In the genomic region with DNA sequence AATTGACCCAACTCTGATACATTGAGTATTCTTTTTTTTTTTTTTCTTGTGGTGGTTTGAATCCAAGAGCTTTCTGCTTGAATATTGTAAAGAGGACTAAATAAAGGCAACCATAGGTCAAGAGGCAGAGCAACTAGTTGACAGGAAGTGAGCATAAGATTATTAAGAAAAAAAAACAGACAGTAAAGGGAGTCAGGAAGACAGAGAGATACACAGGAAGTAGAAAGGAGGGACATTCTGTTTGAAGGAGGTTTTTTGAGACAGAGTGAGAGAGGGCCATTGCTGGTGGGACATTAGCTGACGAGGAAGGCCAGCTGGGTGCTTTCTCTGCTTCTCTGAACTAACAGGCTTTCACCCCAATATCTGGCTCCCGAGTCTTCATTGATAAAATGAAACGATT, we compare ENCODE assay signal across 17 mouse cellular contexts. TPM values are rescaled to one million over a fixed set of nuclear protein-coding genes. Genes with fewer than 3 reads are reported as not detected.
DNase-seq lines count a peak whose midpoint lies in the region; ATAC-seq lines count a peak whose summit lies in the region.
"Had no signal": no experiment of that assay in that cellular context is flagged by ENCODE, and none has a peak within 500 bp of the region (broad histone marks: within the 10 kb centered on the region; RNA-seq: fewer than 3 reads in every experiment).

No protein-coding gene starts in this region.

- peak; percentile 84 for ATAC-seq in CD4-positive, CD25-positive, alpha-beta regulatory T cell, adult 4 months
- peak; percentile 72 for ATAC-seq in inflammation-experienced regulatory T-cells, adult 6 months
- ATAC-seq: activated CD4-positive, CD25-positive, alpha-beta regulatory T cell, adult 4 months; Patski had no signal

- DNase-seq in kidney, adult 11 months: no peak
- DNase-seq in right cerebral cortex, postnatal 25 days: no peak
- DNase-seq: adrenal gland, adult 2 months; adrenal gland, adult 8-10 months; adrenal gland, postnatal 10 days; adrenal gland, postnatal 14 days; adrenal gland, postnatal 25 days; adrenal gland, postnatal 36 days; B cell, adult 2 months; cerebellum, adult 11 months; cerebellum, adult 11-12 months; cerebellum, adult 18-20 months; cerebellum, adult 2 months had no signal

RNA-seq across cellular contexts. Expression of gene Usp24, which starts 7.9 kb away (rescaled TPM):
- polyA plus RNA-seq in CD4-positive, CD25-positive, alpha-beta regulatory T cell, adult 4 months (2017; shearing (Covaris generic)): 10 to 100 TPM in 1 of 2 experiments, 1 to 10 TPM in 1; 9.9 to 12.9 TPM
- 10 to 100 TPM in 2 of 3 experiments, 1 to 10 TPM in 1; 5.2 to 11.9 (median 10.6) TPM for polyA plus RNA-seq in inflammation-experienced regulatory T-cells, adult 6 months (2017; shearing (Covaris generic))
